Mouse (Mus musculus) lung, postnatal 0 days (tissue): ENCODE measurements around the gene Mrpl44. TPM values are rescaled to one million over a fixed set of nuclear protein-coding genes. Genes with fewer than 3 reads are reported as not detected.

Experiments
- ATAC-seq: fragments of 200-750 bp; cut with Nextera tagmentation; 2 replicates; pipeline ENCODE4 v1.8.0; 2017; ENCODE audit warnings: moderate library complexity
- DNase-seq: peaks from one replicate; pipeline ENCODE4 v3.0.0-alpha.2; 2016; ENCODE audit warnings: low spot score
- H3K27ac ChIP-seq: fragments of 300-500 bp; sonication (generic); 2 replicates; pipeline ENCODE4 v1.5.1; 2014; ENCODE audit warnings: antibody characterized with exemption, mild to moderate bottlenecking, low read length, mixed read lengths
- H3K27me3 ChIP-seq: fragments of 300-500 bp; sonication (generic); replicated peaks from 2 replicates; pipeline ENCODE4 v1.6.1; 2014; ENCODE audit warnings: low read length, mixed read lengths; ENCODE audit not compliant: insufficient read depth
- H3K36me3 ChIP-seq: fragments of 300-500 bp; sonication (generic); 2 replicates; pipeline ENCODE4 v1.6.1; 2014; ENCODE audit warnings: low read length, mixed read lengths; ENCODE audit not compliant: insufficient read depth
- H3K4me1 ChIP-seq: fragments of 300-500 bp; sonication (generic); 2 replicates; pipeline ENCODE4 v1.6.1; 2014; ENCODE audit warnings: antibody characterized with exemption, low read depth, low read length, mixed read lengths; ENCODE audit not compliant: insufficient read depth
- H3K4me2 ChIP-seq: fragments of 300-500 bp; sonication (generic); replicated peaks from 2 replicates; pipeline ENCODE4 v1.6.1; 2014; ENCODE audit warnings: low read depth, mild to moderate bottlenecking, low read length, moderate library complexity, mixed read lengths
- H3K4me3 ChIP-seq: fragments of 300-500 bp; sonication (generic); 2 replicates; pipeline ENCODE4 v1.5.1; 2014; ENCODE audit warnings: low read depth, low read length
- H3K9ac ChIP-seq: fragments of 300-500 bp; sonication (generic); replicated peaks from 2 replicates; pipeline ENCODE4 v1.6.1; 2014; ENCODE audit warnings: low read depth, mild to moderate bottlenecking
- H3K9me3 ChIP-seq: fragments of 300-500 bp; sonication (generic); 2 replicates; pipeline ENCODE4 v1.6.1; 2016; ENCODE audit warnings: low read length, mixed read lengths
- CTCF ChIP-seq: IDR thresholded peaks from 2 replicates; pipeline ENCODE4 v1.5.1; 2016; ENCODE audit warnings: antibody characterized with exemption, mild to moderate bottlenecking
- EP300 ChIP-seq: IDR thresholded peaks from 2 replicates; pipeline ENCODE4 v1.6.1; 2016; ENCODE audit warnings: antibody characterized with exemption, mild to moderate bottlenecking, control low read depth
- WGBS: fragments of 180-500 bp; shearing (Covaris S2); extraction: QIAGEN DNeasy Blood & Tissue Kit; methylation state at CpG from one replicate; pipeline ENCODE4 v1.1.7; 2014; 5-methylcytosine and 5-hydroxymethylcytosine counted together
- polyA plus RNA-seq: library from polyadenylated mRNA; unstranded; fragments of >200 nt; fragmentation: Nextera tagmentation; extraction: Ambion mirVana; gene quantifications from 2 replicates; pipeline ENCODE4 v1.2.1, GENCODE M21; 2015

The Mrpl44 gene
- polyA plus RNA-seq, 1 experiment from 2014 or later, result 38.7 TPM

- H3K4me3 ChIP-seq, result no peak overlapping the region
- 41% methylated on average over 4 of the region's 4 CpGs for WGBS
- 0 out of 2 replicates have a peak overlapping the region, but pooled peaks have one; percentile 6 for H3K4me2 ChIP-seq
- no peak overlapping the region for H3K9ac ChIP-seq
- H3K27ac ChIP-seq, result peak overlapping the region; percentile 79
- TF ChIP-seq CTCF, result no peak
- peak; percentile 96 for TF ChIP-seq EP300
- ATAC-seq (peak; percentile 100), DNase-seq (peak; percentile 96)
- H3K36me3 ChIP-seq, result no peaks in the 10 kb centered on the region
- H3K9me3 ChIP-seq, result no peaks in the 10 kb centered on the region
- H3K27me3 ChIP-seq, result no peaks in the 10 kb centered on the region
- H3K4me1 ChIP-seq, result no peaks in the 10 kb centered on the region; the same call in 1 of the 2 replicates
Measured at GRCm38 (mm10) chr1:79746056-79746455, 29.8 kb upstream of the Mrpl44 start.

GRCm38 (mm10) chr1:79751186-79751585 lies 24.6 kb upstream of the Mrpl44 start:
- Histone ChIP-seq H3K36me3 (no peaks in the 10 kb centered on the region), H3K9me3 (no peaks in the 10 kb centered on the region), H3K27ac (peak overlapping the region; percentile 81), H3K4me3 (no peak overlapping the region), H3K27me3 (no peaks in the 10 kb centered on the region), H3K4me2 (no peak overlapping the region), H3K4me1 (peaks cover 15% of the 10 kb centered on the region; the same call in 1 of the 2 replicates), H3K9ac (no peak overlapping the region)
- no peak for TF ChIP-seq CTCF
- peak; percentile 92 for TF ChIP-seq EP300
- DNase-seq (peak; percentile 84), ATAC-seq (peak; percentile 74)
- 24% methylated on average over 5 of the region's 5 CpGs for WGBS

GRCm38 (mm10) chr1:79752015-79752695 lies 23.7 kb upstream of the Mrpl44 start:
- H3K9me3 ChIP-seq, result no peaks in the 10 kb centered on the region
- no peaks in the 10 kb centered on the region for H3K36me3 ChIP-seq
- H3K27ac ChIP-seq, result peak overlapping the region; percentile 81
- WGBS, result 54% methylated on average over 7 of the region's 7 CpGs
- H3K4me1 ChIP-seq, result peaks cover 15% of the 10 kb centered on the region; the same call in 1 of the 2 replicates
- no peaks in the 10 kb centered on the region for H3K27me3 ChIP-seq
- no peak overlapping the region for H3K4me3 ChIP-seq
- DNase-seq (peak; percentile 31), ATAC-seq (no peak)
- H3K4me2 ChIP-seq, result no peak overlapping the region
- no peak overlapping the region for H3K9ac ChIP-seq
- TF ChIP-seq CTCF (no peak), EP300 (no peak)

GRCm38 (mm10) chr1:79752714-79753340 lies 23.0 kb upstream of the Mrpl44 start:
- 57% methylated on average over 4 of the region's 4 CpGs for WGBS
- H3K4me2 ChIP-seq, result no peak overlapping the region
- H3K36me3 ChIP-seq, result no peaks in the 10 kb centered on the region
- no peak overlapping the region for H3K4me3 ChIP-seq
- TF ChIP-seq CTCF (no peak), EP300 (peak; percentile 83)
- H3K27ac ChIP-seq, result peak overlapping the region; percentile 81
- H3K27me3 ChIP-seq, result no peaks in the 10 kb centered on the region
- no peak overlapping the region for H3K9ac ChIP-seq
- DNase-seq (peak; percentile 79), ATAC-seq (peak; percentile 48)
- H3K9me3 ChIP-seq, result no peaks in the 10 kb centered on the region
- peaks cover 15% of the 10 kb centered on the region; the same call in 1 of the 2 replicates for H3K4me1 ChIP-seq

GRCm38 (mm10) chr1:79753456-79753855 lies 22.4 kb upstream of the Mrpl44 start:
- Histone ChIP-seq H3K4me3 (no peak overlapping the region), H3K9me3 (no peaks in the 10 kb centered on the region), H3K9ac (no peak overlapping the region), H3K27me3 (no peaks in the 10 kb centered on the region), H3K27ac (peak overlapping the region; percentile 34), H3K36me3 (no peaks in the 10 kb centered on the region), H3K4me2 (no peak overlapping the region), H3K4me1 (peaks cover 15% of the 10 kb centered on the region; the same call in 1 of the 2 replicates)
- DNase-seq (no peak), ATAC-seq (no peak)
- no peak for TF ChIP-seq CTCF
- WGBS, result 81% methylated on average over 3 of the region's 3 CpGs

- no peak for TF ChIP-seq CTCF
- no peak for TF ChIP-seq EP300
- H3K4me3 ChIP-seq, result no peak overlapping the region
- 87% methylated on average over 3 of the region's 3 CpGs for WGBS
Measured at GRCm38 (mm10) chr1:79754936-79755335, 20.9 kb upstream of the Mrpl44 start.

More at GRCm38 (mm10) chr1:79754936-79755335, 20.9 kb upstream of the Mrpl44 start:
- Histone ChIP-seq H3K4me1 (peaks cover 19% of the 10 kb centered on the region; the same call in 1 of the 2 replicates), H3K27ac (no peak overlapping the region), H3K4me2 (no peak overlapping the region), H3K36me3 (no peaks in the 10 kb centered on the region), H3K9me3 (no peaks in the 10 kb centered on the region), H3K9ac (no peak overlapping the region), H3K27me3 (no peaks in the 10 kb centered on the region)
- ATAC-seq, result no peak
- no peak for DNase-seq
